Mouse (Mus musculus) liver, embryonic 13.5 days (tissue): ENCODE results near the gene Thap7. TPM values are rescaled to one million over a fixed set of nuclear protein-coding genes. Genes with fewer than 3 reads are reported as not detected.

Experiments used
- ATAC-seq: fragments of 200-750 bp; cut with Nextera tagmentation; 2 replicates; pipeline ENCODE4 v1.8.0; 2017; ENCODE audit warnings: low read depth, mild to moderate bottlenecking, moderate number of reproducible peaks, moderate library complexity
- DNase-seq: peaks from one replicate; pipeline ENCODE4 v3.0.0; 2022
- H3K27ac ChIP-seq: fragments of 300-500 bp; sonication (generic); 2 replicates; pipeline ENCODE4 v1.5.1; 2015; ENCODE audit warnings: moderate library complexity, mild to moderate bottlenecking, inconsistent platforms
- H3K27me3 ChIP-seq: fragments of 300-500 bp; sonication (generic); 2 replicates; pipeline ENCODE4 v1.6.1; 2015; ENCODE audit warnings: mild to moderate bottlenecking, inconsistent platforms
- H3K36me3 ChIP-seq: fragments of 300-500 bp; sonication (generic); 2 replicates; pipeline ENCODE4 v1.6.1; 2015; ENCODE audit warnings: mild to moderate bottlenecking, inconsistent platforms
- H3K4me1 ChIP-seq: fragments of 300-500 bp; sonication (generic); replicated peaks from 2 replicates; pipeline ENCODE4 v1.6.1; 2015; ENCODE audit warnings: inconsistent platforms
- H3K4me2 ChIP-seq: fragments of 300-500 bp; sonication (generic); 2 replicates; pipeline ENCODE4 v1.6.1; 2015; ENCODE audit warnings: inconsistent platforms, mild to moderate bottlenecking, moderate library complexity
- H3K4me3 ChIP-seq: fragments of 300-500 bp; sonication (generic); replicated peaks from 2 replicates; pipeline ENCODE4 v1.5.1; 2015; ENCODE audit warnings: mild to moderate bottlenecking, inconsistent platforms
- H3K9ac ChIP-seq: fragments of 300-500 bp; sonication (generic); 2 replicates; pipeline ENCODE4 v1.6.1; 2015; ENCODE audit warnings: mild to moderate bottlenecking, inconsistent platforms
- H3K9me3 ChIP-seq: fragments of 300-500 bp; sonication (generic); replicated peaks from 2 replicates; pipeline ENCODE4 v1.6.1; 2016; ENCODE audit warnings: inconsistent platforms
- WGBS: fragments of 180-500 bp; shearing (Covaris S2); methylation state at CpG from one replicate; pipeline ENCODE4 v1.1.7; 2015; ENCODE audit not compliant: insufficient replicate concordance; 5-methylcytosine and 5-hydroxymethylcytosine counted together
- polyA plus RNA-seq: library from polyadenylated mRNA; unstranded; fragments of >200 nt; fragmentation: Nextera tagmentation; extraction: Ambion mirVana; gene quantifications from 2 replicates; pipeline ENCODE4 v1.2.1, GENCODE M21; 2015

The Thap7 gene
- polyA plus RNA-seq = 30.1 and 32.0 TPM in 2 replicates

- peaks cover 35% of the 10 kb centered on the region for H3K36me3 ChIP-seq
- no peaks in the 10 kb centered on the region for H3K27me3 ChIP-seq
- H3K27ac ChIP-seq = peak within 1 kb of the TSS; percentile 94
- peak; percentile 96 for DNase-seq
- H3K4me3 ChIP-seq = peak within 1 kb of the TSS; percentile 71
- no peaks in the 10 kb centered on the region for H3K9me3 ChIP-seq
- peak within 1 kb of the TSS; percentile 88 for H3K9ac ChIP-seq
- H3K4me1 ChIP-seq = peaks cover 30% of the 10 kb centered on the region
- peak within 1 kb of the TSS; percentile 86 for H3K4me2 ChIP-seq
- WGBS = under 1% methylated on average over 67 of the region's 67 CpGs
- peak; percentile 95 for ATAC-seq
These were observed at the start of gene Thap7 for GRCm38 (mm10) chr16:17530640-17531288. Gene Thap7 (minus strand): TSS chr16:17531136.

GRCm38 (mm10) chr16:17576825-17577215, 45.9 kb upstream of the Thap7 start:
- peaks cover 15% of the 10 kb centered on the region for H3K4me1 ChIP-seq
- peaks cover 63% of the 10 kb centered on the region for H3K27me3 ChIP-seq
- 25% methylated on average over 8 of the region's 8 CpGs for WGBS
- DNase-seq = no peak
- no peak for ATAC-seq
- no peak overlapping the region for H3K27ac ChIP-seq
- no peaks in the 10 kb centered on the region for H3K9me3 ChIP-seq
- peak overlapping the region; percentile 59 for H3K4me3 ChIP-seq
- H3K4me2 ChIP-seq = peak overlapping the region; percentile 74
- no peaks in the 10 kb centered on the region for H3K36me3 ChIP-seq
- peak overlapping the region; percentile 49; the same call in 1 of the 2 replicates for H3K9ac ChIP-seq

DNA sequence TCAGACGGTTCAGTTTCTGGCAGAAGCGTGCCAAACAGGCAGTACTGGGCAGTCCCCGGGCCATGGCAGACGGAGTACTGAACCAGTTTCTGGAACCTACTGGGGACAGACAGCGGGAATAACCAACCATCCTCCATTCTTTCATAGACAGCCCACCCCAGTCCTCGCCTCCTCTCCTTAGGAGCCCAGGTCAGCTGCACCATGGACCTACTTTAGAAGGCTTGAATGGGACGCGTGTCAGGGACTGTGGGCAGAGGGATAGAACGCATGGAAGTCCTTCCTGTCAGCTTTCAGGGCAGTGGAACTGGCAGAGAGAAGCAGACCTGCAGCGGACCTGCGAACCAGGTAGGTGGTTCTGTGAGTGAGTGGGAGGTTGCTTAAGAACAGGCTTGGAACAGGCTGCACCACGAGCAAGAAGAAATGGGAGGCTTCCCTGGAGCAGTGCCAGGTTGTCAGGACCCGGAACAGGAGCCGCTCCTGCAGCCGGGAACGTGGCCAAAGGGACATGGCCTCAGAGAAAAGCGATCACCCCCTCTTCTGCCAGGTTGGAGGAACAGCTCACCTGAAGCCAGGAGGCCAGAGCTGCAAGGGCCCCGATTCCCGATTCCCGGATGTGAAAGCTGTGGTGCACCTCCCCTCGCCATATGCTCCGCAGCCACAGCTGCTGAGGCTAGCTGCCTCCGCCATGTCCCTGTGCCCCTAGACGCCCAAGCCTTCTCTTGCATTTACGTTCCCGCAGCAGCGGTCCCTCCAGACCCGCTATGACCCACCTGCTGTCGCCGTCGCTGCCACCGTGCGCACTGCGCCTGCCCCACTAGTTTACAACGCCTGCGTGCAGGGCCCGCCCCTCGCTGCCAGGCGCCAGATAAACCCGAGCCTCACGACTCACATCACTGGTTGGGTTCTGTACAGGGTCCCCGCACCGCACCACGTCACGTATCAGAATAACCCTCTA, 45.2 kb upstream of the Thap7 start:
- Histone ChIP-seq H3K9me3 (no peaks in the 10 kb centered on the region), H3K9ac (peak overlapping the region; percentile 49), H3K4me1 (peaks cover 15% of the 10 kb centered on the region), H3K36me3 (no peaks in the 10 kb centered on the region), H3K27ac (no peak overlapping the region), H3K27me3 (peaks cover 66% of the 10 kb centered on the region), H3K4me3 (peak overlapping the region; percentile 59), H3K4me2 (peak overlapping the region; percentile 74)
- WGBS = 13% methylated on average over 45 of the region's 45 CpGs
- ATAC-seq (peak; percentile 62), DNase-seq (no peak)

DNA sequence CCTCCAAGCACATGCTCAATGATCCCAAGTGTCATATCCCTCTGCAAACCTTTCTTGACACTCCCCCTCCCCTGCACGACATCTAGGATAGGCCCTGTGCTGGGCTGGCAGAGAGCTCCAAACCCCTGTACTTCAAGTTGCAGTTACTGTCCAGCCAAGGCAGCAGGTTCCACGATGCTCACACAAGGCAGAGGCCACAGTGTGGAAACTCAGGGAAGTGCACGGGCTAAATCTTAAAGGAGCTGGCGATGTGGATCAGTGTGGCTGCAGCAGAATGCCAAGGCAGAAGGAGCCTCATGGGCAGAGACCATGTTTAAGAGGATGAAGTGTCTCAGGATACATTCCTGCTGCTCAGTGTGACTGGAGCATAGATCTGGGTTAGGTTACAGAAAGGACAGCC, 35.2 kb upstream of the Thap7 start:
- no peaks in the 10 kb centered on the region for H3K36me3 ChIP-seq
- H3K4me1 ChIP-seq = peaks cover 10% of the 10 kb centered on the region
- ATAC-seq (no peak), DNase-seq (no peak)
- H3K9ac ChIP-seq = no peak overlapping the region
- H3K4me2 ChIP-seq = no peak overlapping the region
- H3K27ac ChIP-seq = no peak overlapping the region
- 27% methylated on average over 4 of the region's 4 CpGs for WGBS
- no peaks in the 10 kb centered on the region for H3K9me3 ChIP-seq
- H3K27me3 ChIP-seq = peaks cover 61% of the 10 kb centered on the region
- H3K4me3 ChIP-seq = no peak overlapping the region

DNA sequence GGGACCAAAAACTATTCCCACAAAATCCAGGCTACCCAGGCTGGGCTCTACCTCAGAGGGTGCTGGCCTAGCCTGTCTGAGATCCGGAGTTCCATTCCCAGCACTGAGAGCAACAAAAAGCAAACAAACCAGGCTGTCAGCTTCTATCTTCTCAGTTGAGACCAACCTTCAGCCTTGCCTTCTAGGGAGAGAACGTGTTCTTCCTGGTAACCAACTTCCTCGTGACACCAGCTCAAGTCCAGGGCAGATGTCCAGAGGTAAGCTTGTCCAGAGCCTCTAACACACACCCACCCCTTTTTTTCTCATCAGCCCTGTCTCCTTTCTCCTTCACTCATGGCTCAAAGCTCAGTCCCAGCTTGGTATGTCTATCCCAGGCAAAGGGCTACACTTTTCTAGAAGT, 33.8 kb upstream of the Thap7 start:
- H3K9ac ChIP-seq = no peak overlapping the region
- H3K4me2 ChIP-seq = no peak overlapping the region
- H3K27ac ChIP-seq = no peak overlapping the region
- H3K4me3 ChIP-seq = no peak overlapping the region
- no peak for DNase-seq
- no peaks in the 10 kb centered on the region for H3K9me3 ChIP-seq
- no peaks in the 10 kb centered on the region for H3K36me3 ChIP-seq
- peaks cover 59% of the 10 kb centered on the region for H3K27me3 ChIP-seq
- 30% methylated on average over 3 of the region's 3 CpGs for WGBS
- H3K4me1 ChIP-seq = peaks cover 15% of the 10 kb centered on the region
- no peak for ATAC-seq

GRCm38 (mm10) chr16:17564221-17564620, 33.3 kb upstream of the Thap7 start:
- Histone ChIP-seq H3K4me2 (no peak overlapping the region), H3K27ac (no peak overlapping the region), H3K4me1 (peaks cover 20% of the 10 kb centered on the region), H3K4me3 (no peak overlapping the region), H3K36me3 (no peaks in the 10 kb centered on the region), H3K9me3 (no peaks in the 10 kb centered on the region), H3K27me3 (peaks cover 62% of the 10 kb centered on the region), H3K9ac (no peak overlapping the region)
- 36% methylated on average over 2 of the region's 2 CpGs for WGBS
- no peak for ATAC-seq
- no peak for DNase-seq

GRCm38 (mm10) chr16:17563580-17563979, 32.6 kb upstream of the Thap7 start:
- Histone ChIP-seq H3K9ac (no peak overlapping the region), H3K4me1 (peaks cover 26% of the 10 kb centered on the region), H3K4me3 (no peak overlapping the region), H3K9me3 (no peaks in the 10 kb centered on the region), H3K4me2 (no peak overlapping the region), H3K27me3 (peaks cover 67% of the 10 kb centered on the region), H3K27ac (no peak overlapping the region), H3K36me3 (no peaks in the 10 kb centered on the region)
- DNase-seq = no peak
- no peak for ATAC-seq
- 30% methylated on average over 1 of the region's 1 CpGs for WGBS

- Histone ChIP-seq H3K27ac (no peak within 1 kb of the TSS), H3K4me2 (peak within 1 kb of the TSS; percentile 43), H3K4me3 (0 out of 2 replicates have a peak within 1 kb of the TSS, but pooled peaks have one; percentile 11), H3K36me3 (no peaks in the 10 kb centered on the region), H3K9me3 (no peaks in the 10 kb centered on the region), H3K9ac (peak within 1 kb of the TSS; percentile 23; the same call in 1 of the 2 replicates), H3K27me3 (peaks cover 63% of the 10 kb centered on the region), H3K4me1 (peaks cover 32% of the 10 kb centered on the region)
- DNase-seq = no peak
- 5% methylated on average over 10 of the region's 10 CpGs for WGBS
- no peak for ATAC-seq
These were observed 30.8 kb upstream of the Thap7 start, which contains the start of gene P2rx6 for GRCm38 (mm10) chr16:17561751-17562208. Gene P2rx6 (plus strand): TSS chr16:17561885.

DNA sequence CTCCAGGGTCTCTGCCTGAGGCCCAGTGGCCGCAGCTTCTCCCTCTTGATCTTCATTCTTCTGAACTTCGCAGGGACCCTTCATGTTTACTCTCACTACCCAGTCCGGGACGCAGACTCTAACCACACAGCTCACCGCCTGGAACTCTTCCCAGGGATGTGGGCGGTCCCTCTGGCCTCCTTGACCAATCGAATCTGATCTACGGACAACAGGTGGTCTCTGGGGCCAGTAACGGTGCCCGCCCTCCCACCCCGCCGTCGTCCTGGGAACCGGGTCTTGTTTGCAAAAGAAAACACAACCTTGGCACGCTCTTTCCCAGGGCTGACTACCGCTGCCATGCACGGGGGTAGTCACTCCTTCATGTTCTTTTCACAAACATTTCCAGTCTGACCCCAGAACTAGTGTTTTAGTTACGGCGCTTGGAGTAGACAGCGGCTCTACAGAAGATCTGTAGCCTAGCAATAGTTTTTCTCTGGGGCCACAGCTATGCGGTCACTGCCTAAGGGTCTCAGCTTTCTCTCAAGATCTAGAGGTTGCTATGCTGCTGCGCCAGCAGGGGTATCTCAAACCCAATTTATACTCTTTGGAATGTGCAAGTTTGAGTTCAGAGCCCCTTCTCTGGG, 30.3 kb upstream of the Thap7 start, which contains the start of gene Lrrc74b:
TSS of gene Lrrc74b (minus strand) at position 120 of the 623 bp plus-strand sequence.
- no peaks in the 10 kb centered on the region for H3K36me3 ChIP-seq
- WGBS = 11% methylated on average over 22 of the region's 22 CpGs
- no peaks in the 10 kb centered on the region for H3K9me3 ChIP-seq
- peaks cover 59% of the 10 kb centered on the region for H3K27me3 ChIP-seq
- H3K9ac ChIP-seq = peak within 1 kb of the TSS; percentile 23; the same call in 1 of the 2 replicates
- peaks cover 32% of the 10 kb centered on the region for H3K4me1 ChIP-seq
- ATAC-seq (no peak), DNase-seq (no peak)
- H3K4me2 ChIP-seq = peak within 1 kb of the TSS; percentile 43
- no peak within 1 kb of the TSS for H3K27ac ChIP-seq
- H3K4me3 ChIP-seq = 0 out of 2 replicates have a peak within 1 kb of the TSS, but pooled peaks have one; percentile 11

DNA sequence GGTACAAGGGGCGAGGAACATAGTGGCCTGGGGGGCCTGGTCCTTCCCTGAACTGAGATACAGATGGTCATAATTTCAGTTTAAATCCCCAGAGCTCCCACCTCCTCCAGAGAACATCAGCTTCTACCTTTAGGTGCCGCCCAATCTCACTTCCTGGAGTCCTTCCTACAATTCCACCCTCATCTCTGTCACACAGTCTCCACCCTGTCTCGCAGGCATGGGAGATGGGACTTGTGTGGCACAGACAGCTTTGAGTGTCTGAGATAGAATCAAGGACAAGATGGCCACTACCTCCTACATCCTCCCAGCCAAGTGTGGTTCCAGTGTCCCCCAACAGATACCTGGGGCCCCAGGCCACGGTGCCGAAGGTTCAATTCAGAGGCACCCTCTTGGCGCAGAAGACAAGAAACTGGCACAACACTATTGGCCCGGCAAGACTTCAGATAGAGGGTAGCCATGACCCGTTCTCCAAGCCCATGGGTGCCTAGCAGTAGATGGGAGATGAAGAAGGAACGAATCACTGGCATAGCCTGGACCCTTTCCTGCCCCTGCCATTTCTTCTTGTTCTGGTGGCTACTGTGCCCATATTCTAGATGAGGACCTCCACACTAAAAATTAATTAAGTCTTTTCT, 28.6 kb upstream of the Thap7 start:
- H3K27ac ChIP-seq = no peak overlapping the region
- peaks cover 48% of the 10 kb centered on the region for H3K27me3 ChIP-seq
- H3K9me3 ChIP-seq = no peaks in the 10 kb centered on the region
- H3K4me1 ChIP-seq = peaks cover 48% of the 10 kb centered on the region
- 54% methylated on average over 9 of the region's 9 CpGs for WGBS
- DNase-seq (no peak), ATAC-seq (no peak)
- peak overlapping the region; percentile 51; the same call in 1 of the 2 replicates for H3K4me2 ChIP-seq
- H3K36me3 ChIP-seq = no peaks in the 10 kb centered on the region
- H3K4me3 ChIP-seq = no peak overlapping the region
- H3K9ac ChIP-seq = no peak overlapping the region
